Mouse (Mus musculus): ENCODE results near the gene Coq8a. TPM values are rescaled to one million over a fixed set of nuclear protein-coding genes. Genes with fewer than 3 reads are reported as not detected.

Coq8a gene
- polyA plus RNA-seq, 1 experiment = 37.6 TPM

DNA sequence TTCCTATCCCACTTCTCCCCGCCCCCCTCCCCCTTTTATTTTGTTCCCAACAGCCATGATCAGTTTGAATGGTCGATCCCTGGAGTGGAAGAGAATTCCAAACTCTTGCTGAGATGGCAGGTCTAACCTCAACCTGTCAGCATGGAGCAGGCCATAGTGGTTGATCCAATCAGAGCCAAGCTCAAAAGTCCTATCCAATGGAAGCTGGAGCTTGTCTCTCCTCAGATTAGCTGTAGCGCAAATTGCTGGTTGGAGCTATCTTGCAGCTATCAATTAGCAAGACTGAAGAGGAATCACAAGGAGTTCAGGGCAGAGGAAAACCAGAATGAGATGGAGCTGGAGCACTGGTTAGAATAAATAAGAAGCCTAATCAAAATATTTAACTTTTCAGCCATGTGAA, 9.0 kb upstream of the Coq8a start:
- Histone ChIP-seq H3K4me3 (replicated peaks; ENCODE audit: extremely low read depth, low read depth, low read length) (no peak overlapping the region), H3K4me1 (ENCODE audit: control insufficient read depth, insufficient read depth, low read length) (no peaks in the 10 kb centered on the region)
- TF ChIP-seq POLR2A (IDR thresholded peaks at IDR 0.05; ENCODE audit: borderline replicate concordance, extremely low read depth, low read depth, low read length) (no peak), CTCF (IDR thresholded peaks at IDR 0.05; ENCODE audit: insufficient read depth, low read length) (no peak)
- DNase-seq = no peak
- 81% methylated on average over 3 of the region's 3 CpGs for WGBS

DNA sequence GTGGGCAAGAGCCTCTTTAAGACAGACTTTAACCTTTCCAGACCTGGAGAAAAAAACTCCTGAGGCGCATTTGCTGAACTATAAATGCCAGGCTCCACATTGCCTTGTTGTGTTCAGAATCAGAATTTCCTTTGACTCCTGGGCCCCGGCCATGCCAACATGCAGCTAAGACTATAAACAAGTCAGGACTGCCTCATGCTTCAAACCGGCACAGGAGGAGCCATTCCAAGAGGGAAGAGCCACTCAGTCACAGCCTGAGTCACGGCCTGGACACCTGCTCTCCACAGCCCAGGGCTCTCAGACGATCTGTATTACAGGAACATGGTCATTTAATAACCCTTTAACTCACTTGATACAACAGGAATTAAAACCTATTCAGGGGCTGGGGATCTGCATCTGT, 1.3 kb upstream of the Coq8a start:
- WGBS = 59% methylated on average over 5 of the region's 5 CpGs

DNA sequence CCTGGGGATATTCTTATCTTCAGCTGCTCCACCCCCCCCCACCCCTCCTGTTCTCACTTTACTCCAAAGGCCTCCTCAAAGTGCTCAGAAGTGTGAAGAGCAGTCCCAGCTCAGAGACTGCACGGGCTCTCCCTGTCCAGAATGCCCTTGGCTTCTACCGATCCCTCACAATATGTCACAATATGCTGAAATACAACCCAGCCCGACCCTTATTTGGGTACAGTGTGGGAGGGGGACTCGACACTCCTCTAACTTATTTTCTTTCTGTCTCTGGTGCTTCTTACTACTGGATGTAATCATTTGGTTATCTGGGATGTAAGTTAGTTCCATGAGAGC, 281 bp upstream of the Coq8a start:
- no peak for DNase-seq
- 48% methylated on average over 4 of the region's 4 CpGs for whole genome bisulfite sequencing
- TF ChIP-seq POLR2A (IDR thresholded peaks at IDR 0.05; ENCODE audit: borderline replicate concordance, extremely low read depth, low read depth, low read length) = no peak
- no peak for TF ChIP-seq CTCF (IDR thresholded peaks at IDR 0.05; ENCODE audit: insufficient read depth, low read length)
- Histone ChIP-seq H3K4me3 (replicated peaks; ENCODE audit: extremely low read depth, low read depth, low read length) (no peak overlapping the region), H3K4me1 (ENCODE audit: control insufficient read depth, insufficient read depth, low read length) (peaks cover 7% of the 10 kb centered on the region)

More for the DNA sequence above, 1.3 kb upstream of the Coq8a start:
- DNase-seq = no peak
- Histone ChIP-seq H3K4me1 (ENCODE audit: control insufficient read depth, insufficient read depth, low read length) (no peaks in the 10 kb centered on the region), H3K4me3 (replicated peaks; ENCODE audit: extremely low read depth, low read depth, low read length) (no peak overlapping the region)
- no peak for TF ChIP-seq POLR2A (IDR thresholded peaks at IDR 0.05; ENCODE audit: borderline replicate concordance, extremely low read depth, low read depth, low read length)
- TF ChIP-seq CTCF (IDR thresholded peaks at IDR 0.05; ENCODE audit: insufficient read depth, low read length) = no peak

DNA sequence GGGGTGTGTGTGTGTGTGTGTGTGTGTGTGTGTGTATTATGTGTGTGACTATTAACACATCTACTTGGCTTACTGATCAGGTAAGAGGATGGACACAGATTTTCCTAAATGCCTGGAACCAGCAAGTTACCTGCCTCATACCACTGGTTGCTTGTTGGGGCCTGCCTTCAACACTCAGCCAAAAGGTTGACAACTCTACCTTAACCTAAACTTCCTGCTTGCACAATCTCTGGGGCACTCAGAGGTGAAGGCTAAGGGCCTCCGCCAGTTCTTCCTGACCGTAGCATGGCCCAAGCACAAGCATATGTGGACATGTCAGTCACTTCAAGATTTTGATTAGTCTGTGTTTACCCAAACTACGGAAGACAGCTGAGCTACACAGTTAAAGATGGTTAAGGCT, 1.4 kb downstream of the Coq8a start:
- no peak for TF ChIP-seq CTCF (IDR thresholded peaks at IDR 0.05; ENCODE audit: insufficient read depth, low read length)
- TF ChIP-seq POLR2A (IDR thresholded peaks at IDR 0.05; ENCODE audit: borderline replicate concordance, extremely low read depth, low read depth, low read length) = no peak
- peaks cover 7% of the 10 kb centered on the region for H3K4me1 ChIP-seq (ENCODE audit: control insufficient read depth, insufficient read depth, low read length)
- DNase-seq = no peak
- no peak overlapping the region for H3K4me3 ChIP-seq (replicated peaks; ENCODE audit: extremely low read depth, low read depth, low read length)
- WGBS = 39% methylated on average over 3 of the region's 3 CpGs

DNA sequence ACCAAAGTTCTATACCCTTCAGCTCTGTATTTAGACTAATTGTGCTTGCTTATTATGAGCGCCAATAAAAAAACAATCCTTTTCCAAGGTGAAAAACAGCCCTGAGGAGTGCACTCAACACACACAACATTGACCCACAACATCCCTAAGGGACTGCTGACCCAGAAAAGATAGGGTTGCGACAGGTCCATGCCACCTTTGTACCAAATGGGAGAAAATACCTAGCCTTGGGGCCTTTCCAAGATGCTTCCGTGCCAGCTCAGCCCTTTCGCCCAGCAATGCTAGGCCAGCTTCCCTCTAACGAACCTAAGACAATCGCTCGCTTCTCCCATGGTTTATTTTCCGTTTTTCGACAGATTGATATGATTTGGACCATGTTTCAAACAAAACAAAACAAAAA, 2.9 kb downstream of the Coq8a start:
- WGBS = 91% methylated on average over 9 of the region's 9 CpGs
- Histone ChIP-seq H3K4me3 (replicated peaks; ENCODE audit: extremely low read depth, low read depth, low read length) (no peak overlapping the region), H3K4me1 (ENCODE audit: control insufficient read depth, insufficient read depth, low read length) (peaks cover 9% of the 10 kb centered on the region)
- TF ChIP-seq CTCF (IDR thresholded peaks at IDR 0.05; ENCODE audit: insufficient read depth, low read length) = no peak
- no peak for DNase-seq

DNA sequence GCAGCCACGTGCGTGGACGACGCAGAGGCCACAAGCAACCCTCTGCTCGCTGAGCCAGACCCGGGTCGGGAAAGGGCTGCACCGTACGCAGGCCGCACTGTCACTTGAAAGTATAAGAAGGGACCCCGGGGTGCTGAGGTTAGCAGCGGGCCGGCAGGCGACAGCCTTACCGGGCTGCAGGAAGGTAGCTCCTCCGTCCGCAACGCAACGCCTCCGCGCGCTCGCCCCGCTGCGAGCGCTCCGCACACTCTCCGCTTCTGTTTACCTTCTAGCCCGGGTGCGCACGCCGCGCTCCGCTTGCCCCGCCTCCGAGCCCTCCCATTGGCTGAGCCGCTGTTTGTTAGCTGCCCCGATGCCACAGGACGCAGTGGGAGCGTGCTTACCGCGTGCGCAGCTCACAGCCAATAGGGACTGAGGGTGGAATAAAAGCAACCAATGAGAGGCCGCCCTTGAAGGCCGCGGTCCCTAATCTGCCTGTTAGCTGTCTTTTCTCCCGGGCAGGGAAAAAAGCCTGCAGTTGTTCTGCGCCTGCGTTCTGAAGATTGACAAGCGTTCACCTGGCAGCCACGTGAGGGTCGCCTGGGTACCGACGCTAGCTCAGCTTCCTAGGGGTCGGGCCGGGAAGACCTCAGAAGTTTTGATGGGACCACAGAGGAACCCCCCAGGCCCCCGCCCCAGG, 3.6 kb downstream of the Coq8a start:
- Histone ChIP-seq H3K4me3 (replicated peaks; ENCODE audit: extremely low read depth, low read depth, low read length) (peak overlapping the region; percentile 77), H3K4me1 (ENCODE audit: control insufficient read depth, insufficient read depth, low read length) (peaks cover 9% of the 10 kb centered on the region)
- TF ChIP-seq POLR2A (IDR thresholded peaks at IDR 0.05; ENCODE audit: borderline replicate concordance, extremely low read depth, low read depth, low read length) (peak; percentile 91; the same call in 1 of the 2 replicates), CTCF (IDR thresholded peaks at IDR 0.05; ENCODE audit: insufficient read depth, low read length) (no peak)
- WGBS = 1% methylated on average over 57 of the region's 57 CpGs
- peak; percentile 98 for DNase-seq

DNA sequence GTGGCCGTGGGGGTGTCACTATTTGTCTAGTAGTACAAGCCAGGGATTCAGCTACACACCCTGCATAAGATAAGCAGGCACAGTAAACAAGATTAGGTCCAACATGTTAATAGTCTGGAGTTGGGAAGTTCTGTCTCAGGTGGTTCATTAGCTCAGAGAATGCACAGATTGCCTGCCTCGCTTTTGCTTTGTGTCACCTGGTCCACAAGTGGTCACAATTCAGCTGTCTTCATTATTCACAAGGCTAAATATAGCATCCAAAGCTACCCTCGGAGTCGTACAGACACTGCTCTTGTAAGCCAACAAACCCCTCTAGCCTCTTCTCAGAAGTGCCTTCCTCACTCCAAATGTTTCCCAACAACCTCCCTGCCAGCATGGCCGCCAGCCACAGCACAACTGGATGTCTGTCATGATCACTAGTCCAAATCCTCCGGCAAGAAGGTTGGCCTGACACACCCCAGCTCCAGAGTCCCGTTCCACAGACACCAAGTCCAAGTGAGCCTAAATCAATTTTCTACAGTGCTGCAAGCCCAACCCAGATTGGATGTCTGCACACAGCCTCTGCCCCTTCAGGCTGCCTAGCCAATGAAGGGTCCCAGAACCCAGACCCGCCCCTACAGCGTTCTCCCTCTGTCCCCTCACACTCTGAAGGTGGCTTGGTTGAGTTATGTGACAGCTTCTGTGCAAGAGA, 4.5 kb downstream of the Coq8a start:
- peak; percentile 39 for DNase-seq
- no peak for TF ChIP-seq POLR2A (IDR thresholded peaks at IDR 0.05; ENCODE audit: borderline replicate concordance, extremely low read depth, low read depth, low read length)
- no peak for TF ChIP-seq CTCF (IDR thresholded peaks at IDR 0.05; ENCODE audit: insufficient read depth, low read length)
- 13% methylated on average over 9 of the region's 9 CpGs for WGBS
- Histone ChIP-seq H3K4me1 (ENCODE audit: control insufficient read depth, insufficient read depth, low read length) (peaks cover 9% of the 10 kb centered on the region), H3K4me3 (replicated peaks; ENCODE audit: extremely low read depth, low read depth, low read length) (peak overlapping the region; percentile 77)

DNA sequence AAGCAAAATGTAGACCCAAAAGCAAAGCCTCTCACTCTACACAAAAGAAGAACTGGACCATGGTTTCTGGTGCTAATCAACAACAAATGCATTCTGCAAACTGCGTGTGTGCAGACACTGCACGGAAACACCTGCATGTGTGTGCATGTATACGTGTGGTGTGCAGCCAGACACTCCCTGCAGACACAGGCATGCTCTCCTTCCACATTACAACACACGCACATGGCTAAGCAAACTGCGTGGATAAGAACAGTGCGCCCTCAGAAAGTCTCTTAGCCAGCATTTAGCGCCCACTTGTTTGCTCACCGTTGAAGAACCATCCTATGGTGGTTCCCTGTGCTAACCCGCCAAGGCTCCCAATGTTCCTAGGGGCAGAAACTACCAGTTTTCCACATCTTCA, 5.4 kb downstream of the Coq8a start:
- no peak overlapping the region for H3K4me3 ChIP-seq (replicated peaks; ENCODE audit: extremely low read depth, low read depth, low read length)
- DNase-seq = no peak
- 77% methylated on average over 9 of the region's 9 CpGs for WGBS
- TF ChIP-seq CTCF (IDR thresholded peaks at IDR 0.05; ENCODE audit: insufficient read depth, low read length) = no peak
- no peak for TF ChIP-seq POLR2A (IDR thresholded peaks at IDR 0.05; ENCODE audit: borderline replicate concordance, extremely low read depth, low read depth, low read length)
- peaks cover 9% of the 10 kb centered on the region for H3K4me1 ChIP-seq (ENCODE audit: control insufficient read depth, insufficient read depth, low read length)

DNA sequence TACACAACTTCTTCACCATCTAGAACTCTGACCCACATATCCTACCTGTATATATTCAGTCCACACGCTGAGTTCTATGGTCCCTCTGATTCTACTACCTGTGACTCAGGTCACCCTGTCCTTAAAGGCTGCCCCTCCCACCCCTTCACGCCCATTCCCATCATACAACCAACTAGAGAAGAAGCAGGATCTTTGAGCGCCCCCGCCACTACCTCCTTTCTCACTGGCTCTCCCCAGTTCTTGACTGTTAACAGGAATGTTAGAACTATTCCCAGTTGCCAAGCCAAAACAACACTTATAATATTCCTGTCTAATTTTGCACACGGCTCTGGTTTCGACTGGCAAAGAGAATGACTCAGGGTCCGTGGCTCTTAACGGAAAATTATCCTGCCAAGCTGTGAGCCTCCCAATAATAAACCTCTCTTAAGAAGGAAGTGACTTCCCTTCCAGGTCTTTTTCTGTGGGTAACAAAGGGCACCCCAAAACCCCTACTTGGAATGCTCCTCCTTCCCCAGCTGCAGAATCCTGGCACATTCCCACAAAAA, 5.9 kb downstream of the Coq8a start:
- no peak for TF ChIP-seq POLR2A (IDR thresholded peaks at IDR 0.05; ENCODE audit: borderline replicate concordance, extremely low read depth, low read depth, low read length)
- no peak for TF ChIP-seq CTCF (IDR thresholded peaks at IDR 0.05; ENCODE audit: insufficient read depth, low read length)
- Histone ChIP-seq H3K4me3 (replicated peaks; ENCODE audit: extremely low read depth, low read depth, low read length) (no peak overlapping the region), H3K4me1 (ENCODE audit: control insufficient read depth, insufficient read depth, low read length) (peaks cover 9% of the 10 kb centered on the region)
- 61% methylated on average over 8 of the region's 8 CpGs for WGBS
- DNase-seq = no peak

DNA sequence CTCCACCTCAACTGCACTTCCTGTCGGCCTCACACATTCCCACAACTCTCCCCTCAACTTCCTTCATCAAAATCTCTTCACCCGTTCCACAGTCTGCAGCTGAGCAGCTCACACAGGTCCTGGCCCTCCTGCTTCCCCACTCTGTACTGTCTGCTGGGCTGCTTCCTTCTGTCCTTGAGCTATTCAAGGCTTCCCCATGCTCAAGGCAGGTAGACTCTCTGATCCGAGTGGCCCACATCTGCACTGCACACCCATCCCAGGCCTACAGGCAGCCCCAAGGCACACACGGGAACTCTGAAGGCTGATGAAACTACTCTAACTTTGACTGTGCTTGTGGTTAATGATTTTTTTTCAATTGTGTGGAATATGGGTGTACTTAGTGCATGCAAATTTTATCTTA, 6.5 kb downstream of the Coq8a start:
- WGBS = 53% methylated on average over 4 of the region's 4 CpGs
- TF ChIP-seq CTCF (IDR thresholded peaks at IDR 0.05; ENCODE audit: insufficient read depth, low read length) (no peak), POLR2A (IDR thresholded peaks at IDR 0.05; ENCODE audit: borderline replicate concordance, extremely low read depth, low read depth, low read length) (no peak)
- Histone ChIP-seq H3K4me1 (ENCODE audit: control insufficient read depth, insufficient read depth, low read length) (peaks cover 9% of the 10 kb centered on the region), H3K4me3 (replicated peaks; ENCODE audit: extremely low read depth, low read depth, low read length) (no peak overlapping the region)
- DNase-seq = no peak

All from lung, adult 2 months (tissue).